Mouse (Mus musculus): ENCODE measurements around the gene Gnb2.

GRCm38 (mm10) chr5:137580246-137580645 lies 46.9 kb upstream of the Gnb2 start:
- TF ChIP-seq CTCF (IDR thresholded peaks at IDR 0.05 in 2 of 3, conservative IDR thresholded peaks at IDR 0.05 in 1 of 3; ENCODE audit: control insufficient read depth in 1 of 3, insufficient read depth in 1 of 3, low read depth in 2 of 3, low read length in 3 of 3, poor library complexity in 1 of 3, severe bottlenecking in 1 of 3): no peak
- TF ChIP-seq ZNF384 (IDR thresholded peaks at IDR 0.05; ENCODE audit: low read depth, low read length): no peak
- no peak for TF ChIP-seq CHD2 (IDR thresholded peaks at IDR 0.05; ENCODE audit: low read length)
- no peak for TF ChIP-seq EP300 (IDR thresholded peaks at IDR 0.05; ENCODE audit: low read depth in 1 of 2, low read length in 2 of 2)
- no peak for TF ChIP-seq TCF12 (IDR thresholded peaks at IDR 0.05; ENCODE audit: low read depth, low read length)
- TF ChIP-seq UBTF (IDR thresholded peaks at IDR 0.05; ENCODE audit: borderline replicate concordance, insufficient read depth, low read depth, low read length): no peak
- TF ChIP-seq ZC3H11A (IDR thresholded peaks at IDR 0.05; ENCODE audit: low read depth, low read length): no peak
- TF ChIP-seq POLR2A (IDR thresholded peaks at IDR 0.05; ENCODE audit: control insufficient read depth in 1 of 2, insufficient read depth in 1 of 2, low read depth in 1 of 2, low read length in 2 of 2, poor library complexity in 1 of 2): no peak
- no peak for TF ChIP-seq HCFC1 (IDR thresholded peaks at IDR 0.05; ENCODE audit: low read depth, low read length)
- TF ChIP-seq GATA1 (IDR thresholded peaks at IDR 0.05; ENCODE audit: low read depth, low read length): no peak
